Mouse (Mus musculus) intestine, embryonic 14.5 days (tissue): ENCODE results near the gene Apoc4. TPM values are rescaled to one million over a fixed set of nuclear protein-coding genes. Genes with fewer than 3 reads are reported as not detected.

ENCODE experiments used
- ATAC-seq: fragments of 200-750 bp; cut with Nextera tagmentation; replicated peaks from 2 replicates; pipeline ENCODE4 v1.8.0; 2017; ENCODE audit warnings: low read depth, moderate number of reproducible peaks, moderate TSS enrichment, moderate library complexity; ENCODE audit not compliant: low FRiP score, low TSS enrichment
- DNase-seq: peaks from one replicate; pipeline ENCODE4 v3.0.0-alpha.2; 2018; ENCODE audit warnings: low spot score
- H3K27ac ChIP-seq: fragments of 300-500 bp; sonication (generic); 2 replicates; pipeline ENCODE4 v1.5.1; 2014; ENCODE audit warnings: low read depth, mild to moderate bottlenecking, control low read depth
- H3K27me3 ChIP-seq: fragments of 300-500 bp; sonication (generic); replicated peaks from 2 replicates; pipeline ENCODE4 v1.6.1; 2014; ENCODE audit warnings: low read length, control low read depth; ENCODE audit not compliant: control insufficient read depth, insufficient read depth
- H3K36me3 ChIP-seq: fragments of 300-500 bp; sonication (generic); 2 replicates; pipeline ENCODE4 v1.6.1; 2014; ENCODE audit warnings: low read length, control low read depth; ENCODE audit not compliant: control insufficient read depth, insufficient read depth
- H3K4me1 ChIP-seq: fragments of 300-500 bp; sonication (generic); replicated peaks from 2 replicates; pipeline ENCODE4 v1.6.1; 2014; ENCODE audit warnings: low read length, control low read depth, mixed read lengths; ENCODE audit not compliant: control insufficient read depth, insufficient read depth
- H3K4me2 ChIP-seq: fragments of 300-500 bp; sonication (generic); 2 replicates; pipeline ENCODE4 v1.6.1; 2014; ENCODE audit warnings: low read length
- H3K4me3 ChIP-seq: fragments of 300-500 bp; sonication (generic); 2 replicates; pipeline ENCODE4 v1.5.1; 2014; ENCODE audit warnings: low read depth, low read length, control low read depth, mixed read lengths
- H3K9ac ChIP-seq: fragments of 300-500 bp; sonication (generic); 2 replicates; pipeline ENCODE4 v1.6.1; 2014; ENCODE audit warnings: mild to moderate bottlenecking, low read length
- H3K9me3 ChIP-seq: fragments of 300-500 bp; sonication (generic); 2 replicates; pipeline ENCODE4 v1.6.1; 2016; ENCODE audit warnings: low read length, control low read depth; ENCODE audit not compliant: control insufficient read depth
- WGBS: fragments of 180-500 bp; shearing (Covaris S2); extraction: QIAGEN DNeasy Blood & Tissue Kit; methylation state at CpG from one replicate; pipeline ENCODE4 v1.1.7; 2014; 5-methylcytosine and 5-hydroxymethylcytosine counted together
- polyA plus RNA-seq: library from polyadenylated mRNA; unstranded; fragments of >200 nt; fragmentation: Nextera tagmentation; extraction: Ambion mirVana; gene quantifications from 2 replicates; pipeline ENCODE4 v1.2.1, GENCODE M21; 2014

The Apoc4 gene
- polyA plus RNA-seq, 1 experiment from 2014 or later, result not detected

GRCm38 (mm10) chr7:19696336-19696873, 15.1 kb upstream of the Apoc4 start:
- Histone ChIP-seq H3K27me3 (no peaks in the 10 kb centered on the region), H3K4me2 (no peak overlapping the region), H3K4me3 (no peak overlapping the region), H3K36me3 (no peaks in the 10 kb centered on the region), H3K9me3 (no peaks in the 10 kb centered on the region), H3K9ac (no peak overlapping the region), H3K27ac (no peak overlapping the region), H3K4me1 (peaks cover 25% of the 10 kb centered on the region)
- ATAC-seq, result no peak
- no peak for DNase-seq
- 96% methylated on average over 34 of the region's 34 CpGs for WGBS

DNA sequence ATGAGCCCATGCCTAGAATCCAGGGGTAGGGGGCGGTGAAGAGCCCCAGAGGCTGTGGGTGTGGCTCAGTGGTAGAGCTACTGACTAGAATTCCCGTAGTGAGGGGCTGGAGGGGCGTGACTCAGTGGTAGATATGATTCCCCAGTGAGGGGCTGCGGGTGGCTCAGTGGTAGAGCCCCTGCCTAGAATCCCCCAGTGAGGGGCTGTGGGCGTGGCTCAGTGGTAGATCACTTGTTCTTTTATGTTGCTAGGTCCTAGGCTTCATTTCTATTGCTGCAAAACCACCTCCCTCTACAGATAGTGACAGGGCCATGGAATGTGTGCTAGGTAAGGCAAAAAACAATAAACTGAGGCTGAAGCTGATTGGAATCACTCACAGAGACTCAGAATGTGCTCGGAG, 14.6 kb upstream of the Apoc4 start:
- DNase-seq (no peak), ATAC-seq (no peak)
- no peak overlapping the region for H3K27ac ChIP-seq
- H3K27me3 ChIP-seq, result no peaks in the 10 kb centered on the region
- WGBS, result 83% methylated on average over 6 of the region's 6 CpGs
- no peak overlapping the region for H3K4me3 ChIP-seq
- no peak overlapping the region for H3K9ac ChIP-seq
- H3K4me2 ChIP-seq, result no peak overlapping the region
- H3K36me3 ChIP-seq, result no peaks in the 10 kb centered on the region
- H3K9me3 ChIP-seq, result no peaks in the 10 kb centered on the region
- peaks cover 24% of the 10 kb centered on the region for H3K4me1 ChIP-seq

DNA sequence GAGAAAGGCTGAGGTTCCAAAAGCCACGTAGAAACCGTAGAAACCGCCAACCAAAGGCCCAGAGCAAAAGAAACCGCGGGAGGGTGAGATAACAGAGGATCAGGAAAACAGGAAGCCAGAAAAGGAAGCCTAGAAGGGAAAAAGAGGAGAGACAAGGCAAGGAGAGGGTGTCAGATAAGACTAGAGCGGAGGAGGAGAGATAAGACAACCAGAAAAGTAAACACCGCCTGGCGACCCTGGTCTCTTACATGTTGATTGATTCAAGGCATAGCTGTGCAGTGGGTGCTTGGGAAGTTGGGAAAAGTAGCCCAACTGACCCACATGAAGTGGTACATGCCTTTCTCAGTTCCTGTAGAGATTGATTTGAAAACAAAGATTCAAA, 13.9 kb upstream of the Apoc4 start:
- H3K9me3 ChIP-seq, result no peaks in the 10 kb centered on the region
- no peak overlapping the region for H3K4me3 ChIP-seq
- peak overlapping the region; percentile 17 for H3K27ac ChIP-seq
- no peak overlapping the region for H3K4me2 ChIP-seq
- 27% methylated on average over 8 of the region's 8 CpGs for WGBS
- H3K4me1 ChIP-seq, result peaks cover 21% of the 10 kb centered on the region
- no peaks in the 10 kb centered on the region for H3K36me3 ChIP-seq
- no peak for ATAC-seq
- H3K9ac ChIP-seq, result no peak overlapping the region
- H3K27me3 ChIP-seq, result no peaks in the 10 kb centered on the region
- DNase-seq, result no peak

GRCm38 (mm10) chr7:19694336-19695212, 13.3 kb upstream of the Apoc4 start:
- no peak overlapping the region for H3K4me3 ChIP-seq
- WGBS, result 82% methylated on average over 10 of the region's 10 CpGs
- no peak overlapping the region for H3K4me2 ChIP-seq
- no peak for DNase-seq
- no peak for ATAC-seq
- H3K9ac ChIP-seq, result no peak overlapping the region
- H3K27me3 ChIP-seq, result no peaks in the 10 kb centered on the region
- H3K27ac ChIP-seq, result peak overlapping the region; percentile 17
- no peaks in the 10 kb centered on the region for H3K9me3 ChIP-seq
- H3K36me3 ChIP-seq, result no peaks in the 10 kb centered on the region
- peaks cover 21% of the 10 kb centered on the region for H3K4me1 ChIP-seq

- Histone ChIP-seq H3K9ac (no peak overlapping the region), H3K9me3 (no peaks in the 10 kb centered on the region), H3K36me3 (no peaks in the 10 kb centered on the region), H3K4me1 (peaks cover 9% of the 10 kb centered on the region), H3K4me3 (no peak overlapping the region), H3K4me2 (no peak overlapping the region), H3K27ac (no peak overlapping the region), H3K27me3 (no peaks in the 10 kb centered on the region)
- DNase-seq (no peak), ATAC-seq (no peak; the same call in 1 of the 2 replicates)
- WGBS, result 24% methylated on average over 10 of the region's 10 CpGs
Observed at GRCm38 (mm10) chr7:19693421-19693820, 12.1 kb upstream of the Apoc4 start.

GRCm38 (mm10) chr7:19691873-19692865, 10.9 kb upstream of the Apoc4 start, which contains the start of gene Apoc1:
TSS of gene Apoc1 (minus strand) at chr7:19692660.
- Histone ChIP-seq H3K27me3 (no peaks in the 10 kb centered on the region), H3K9me3 (no peaks in the 10 kb centered on the region), H3K27ac (no peak within 1 kb of the TSS), H3K4me1 (peaks cover 4% of the 10 kb centered on the region), H3K4me3 (no peak within 1 kb of the TSS), H3K9ac (0 out of 2 replicates have a peak within 1 kb of the TSS, but pooled peaks have one; percentile 0), H3K4me2 (no peak within 1 kb of the TSS), H3K36me3 (no peaks in the 10 kb centered on the region)
- ATAC-seq, result no peak
- WGBS, result 47% methylated on average over 28 of the region's 28 CpGs
- no peak for DNase-seq

GRCm38 (mm10) chr7:19691434-19691833, 10.2 kb upstream of the Apoc4 start:
- ATAC-seq (no peak), DNase-seq (no peak)
- WGBS, result 74% methylated on average over 6 of the region's 6 CpGs
- no peak overlapping the region for H3K4me3 ChIP-seq
- no peaks in the 10 kb centered on the region for H3K27me3 ChIP-seq
- peaks cover 4% of the 10 kb centered on the region for H3K4me1 ChIP-seq
- no peak overlapping the region for H3K4me2 ChIP-seq
- no peaks in the 10 kb centered on the region for H3K36me3 ChIP-seq
- no peaks in the 10 kb centered on the region for H3K9me3 ChIP-seq
- H3K27ac ChIP-seq, result no peak overlapping the region
- H3K9ac ChIP-seq, result no peak overlapping the region

DNA sequence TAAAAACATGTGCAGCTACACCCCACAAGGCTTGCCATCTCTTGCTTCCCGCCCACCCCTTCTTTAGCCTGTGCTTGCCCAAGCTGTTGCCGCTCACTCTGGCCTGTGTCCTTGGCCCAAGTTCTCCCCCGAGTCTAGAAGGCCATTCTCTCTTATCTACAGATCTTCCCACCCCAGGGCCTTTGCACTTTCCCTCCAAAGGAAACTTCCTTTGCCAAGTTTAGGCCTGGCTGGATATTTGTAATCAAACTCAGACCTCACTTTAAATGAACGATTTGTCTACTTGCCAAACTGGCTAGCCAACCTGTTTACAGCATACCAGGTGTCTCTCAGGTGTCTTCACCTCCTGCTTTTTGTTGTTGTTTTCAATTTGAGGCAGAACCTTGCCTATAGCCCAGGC, 9.6 kb upstream of the Apoc4 start:
- Histone ChIP-seq H3K4me2 (no peak overlapping the region), H3K27ac (no peak overlapping the region), H3K36me3 (no peaks in the 10 kb centered on the region), H3K4me3 (no peak overlapping the region), H3K9ac (no peak overlapping the region), H3K4me1 (peaks cover 4% of the 10 kb centered on the region), H3K27me3 (no peaks in the 10 kb centered on the region), H3K9me3 (no peaks in the 10 kb centered on the region)
- ATAC-seq (no peak), DNase-seq (no peak)
- 84% methylated on average over 4 of the region's 4 CpGs for WGBS
